In genomic region chr16:33795106-33795505, GRCm38 (mm10) we compare ENCODE assay signal across 24 mouse cellular contexts. TPM values are rescaled to one million over a fixed set of nuclear protein-coding genes. Genes with fewer than 3 reads are reported as not detected.
DNase-seq lines count a peak whose midpoint lies in the region; ATAC-seq lines count a peak whose summit lies in the region.
"Had no signal": no experiment of that assay in that cellular context is flagged by ENCODE, and none has a peak within 500 bp of the region (broad histone marks: within the 10 kb centered on the region; RNA-seq: fewer than 3 reads in every experiment).

No protein-coding gene starts in this region.

- WGBS in kidney, embryonic 15.5 days: 74% methylated on average over 4 of the region's 4 CpGs
- 53% methylated on average over 4 of the region's 4 CpGs for WGBS in intestine, embryonic 15.5 days
- WGBS in hindbrain, embryonic 16.5 days: 86% methylated on average over 4 of the region's 4 CpGs

- peak; percentile 11 to 23 for DNase-seq in kidney, postnatal 4 days
- DNase-seq in right cerebral cortex, adult 18-20 months: no peak
- DNase-seq: adrenal gland, postnatal 14 days; cerebellum, adult 18-20 months; cerebellum, adult 9-11 months; cerebellum, postnatal 36 days; gastrocnemius, postnatal 25 days; heart, adult 11 months; heart, postnatal 4 days had no signal

- H3K4me2 ChIP-seq in kidney, embryonic 15.5 days: no peak overlapping the region
- 0 out of 2 replicates have a peak overlapping the region, but pooled peaks have one; percentile 7 for H3K4me2 ChIP-seq in intestine, embryonic 15.5 days (replicated peaks)
- no peak overlapping the region for H3K4me2 ChIP-seq in hindbrain, embryonic 16.5 days (ENCODE audit: low read length)
- H3K4me2 ChIP-seq: embryonic facial prominence, embryonic 13.5 days; forebrain, embryonic 12.5 days; heart, embryonic 13.5 days; hindbrain, embryonic 13.5 days had no signal

- no peaks in the 10 kb centered on the region for H3K27me3 ChIP-seq in kidney, embryonic 15.5 days
- no peaks in the 10 kb centered on the region for H3K27me3 ChIP-seq in megakaryocyte, embryonic 14.5 days (replicated peaks)
- no peaks in the 10 kb centered on the region for H3K27me3 ChIP-seq in intestine, embryonic 15.5 days (replicated peaks)
- no peaks in the 10 kb centered on the region for H3K27me3 ChIP-seq in hindbrain, embryonic 16.5 days (replicated peaks; ENCODE audit: control insufficient read depth, insufficient read depth, low read length)
- H3K27me3 ChIP-seq: embryonic facial prominence, embryonic 13.5 days; forebrain, embryonic 12.5 days; heart, embryonic 13.5 days; hindbrain, embryonic 13.5 days; Patski had no signal

- ATAC-seq in kidney, embryonic 15.5 days (replicated peaks; ENCODE audit: low FRiP score): no peak
- ATAC-seq in megakaryocyte, adult 5-6 weeks (ENCODE audit: poor library complexity, severe bottlenecking): no peak
- ATAC-seq in intestine, embryonic 15.5 days: no peak
- 0 out of 2 replicates have a peak, but pooled peaks have one; percentile 7 for ATAC-seq in megakaryocyte progenitor cell, adult 5-6 weeks (replicated peaks; ENCODE audit: poor library complexity)
- no peak for ATAC-seq in hindbrain, embryonic 16.5 days
- ATAC-seq: forebrain, embryonic 16.5 days; Patski had no signal

- no peaks in the 10 kb centered on the region for H3K9me3 ChIP-seq in kidney, embryonic 15.5 days (replicated peaks)
- H3K9me3 ChIP-seq in megakaryocyte, embryonic 14.5 days: no peaks in the 10 kb centered on the region
- no peaks in the 10 kb centered on the region for H3K9me3 ChIP-seq in intestine, embryonic 15.5 days
- no peaks in the 10 kb centered on the region for H3K9me3 ChIP-seq in hindbrain, embryonic 16.5 days (ENCODE audit: control insufficient read depth, low read length)
- H3K9me3 ChIP-seq: embryonic facial prominence, embryonic 13.5 days; forebrain, embryonic 12.5 days; heart, embryonic 13.5 days; hindbrain, embryonic 13.5 days had no signal

- H3K4me3 ChIP-seq in kidney, embryonic 15.5 days (replicated peaks): no peak overlapping the region
- H3K4me3 ChIP-seq in megakaryocyte, embryonic 14.5 days (replicated peaks): peak overlapping the region; percentile 91
- H3K4me3 ChIP-seq in intestine, embryonic 15.5 days (replicated peaks): peak overlapping the region; percentile 29
- H3K4me3 ChIP-seq in hindbrain, embryonic 16.5 days (ENCODE audit: low read length): no peak overlapping the region
- H3K4me3 ChIP-seq: embryonic facial prominence, embryonic 13.5 days; forebrain, embryonic 12.5 days; heart, embryonic 13.5 days; hindbrain, embryonic 13.5 days had no signal

- no peaks in the 10 kb centered on the region for H3K4me1 ChIP-seq in kidney, embryonic 15.5 days
- H3K4me1 ChIP-seq in megakaryocyte, embryonic 14.5 days: peaks cover 78% of the 10 kb centered on the region
- 0 out of 2 replicates have a peak, but pooled peaks cover 3% of the 10 kb centered on the region for H3K4me1 ChIP-seq in intestine, embryonic 15.5 days (replicated peaks)
- H3K4me1 ChIP-seq in hindbrain, embryonic 16.5 days (ENCODE audit: control insufficient read depth, insufficient read depth, low read depth, low read length): no peaks in the 10 kb centered on the region
- H3K4me1 ChIP-seq: heart, embryonic 13.5 days; hindbrain, embryonic 13.5 days had no signal

- no peaks in the 10 kb centered on the region for H3K36me3 ChIP-seq in kidney, embryonic 15.5 days
- peaks cover 49% of the 10 kb centered on the region for H3K36me3 ChIP-seq in megakaryocyte, embryonic 14.5 days (replicated peaks; ENCODE audit: low read length)
- H3K36me3 ChIP-seq in intestine, embryonic 15.5 days: no peaks in the 10 kb centered on the region
- H3K36me3 ChIP-seq in hindbrain, embryonic 16.5 days (ENCODE audit: control insufficient read depth, insufficient read depth, low read length): no peaks in the 10 kb centered on the region
- H3K36me3 ChIP-seq: embryonic facial prominence, embryonic 13.5 days; forebrain, embryonic 12.5 days; heart, embryonic 13.5 days; hindbrain, embryonic 13.5 days had no signal

- no peak overlapping the region for H3K9ac ChIP-seq in kidney, embryonic 15.5 days
- H3K9ac ChIP-seq in intestine, embryonic 15.5 days: peak overlapping the region; percentile 26; the same call in 1 of the 2 replicates
- no peak overlapping the region for H3K9ac ChIP-seq in hindbrain, embryonic 16.5 days (ENCODE audit: low read depth, low read length)
- H3K9ac ChIP-seq: embryonic facial prominence, embryonic 13.5 days; forebrain, embryonic 12.5 days; heart, embryonic 13.5 days; hindbrain, embryonic 13.5 days had no signal

- H3K27ac ChIP-seq in kidney, embryonic 15.5 days: no peak overlapping the region
- peak overlapping the region; percentile 49 for H3K27ac ChIP-seq in intestine, embryonic 15.5 days
- H3K27ac ChIP-seq in hindbrain, embryonic 16.5 days (ENCODE audit: low read depth, low read length): no peak overlapping the region
- H3K27ac ChIP-seq: embryonic facial prominence, embryonic 13.5 days; forebrain, embryonic 12.5 days; heart, embryonic 13.5 days; hindbrain, embryonic 13.5 days had no signal

RNA-seq across cellular contexts. Expression of gene Muc13, which starts 1.3 kb away (rescaled TPM):
- 0.19 and 1.4 TPM in 2 replicates for polyA plus RNA-seq in kidney, embryonic 15.5 days (2015; fragmentation: Nextera tagmentation; extraction: Ambion mirVana)
- polyA plus RNA-seq in megakaryocyte, embryonic 14.5 days (2012; ENCODE audit: insufficient read depth, low replicate concordance): 11.6 and 21.1 TPM in 2 replicates
- total RNA-seq in megakaryocyte, adult 5-6 weeks (2015): 1.2 and 2.1 TPM in 2 replicates
- total RNA-seq in megakaryocyte, adult 5-6 weeks (2017): 0.81 and 1.8 TPM in 2 replicates
- polyA plus RNA-seq in intestine, embryonic 15.5 days (2015; fragmentation: Nextera tagmentation; extraction: Ambion mirVana): 209 and 261 TPM in 2 replicates
- total RNA-seq in megakaryocyte progenitor cell, adult 5-6 weeks (2015): 52.3 and 76.8 TPM in 2 replicates
- total RNA-seq in megakaryocyte progenitor cell, adult 5-6 weeks (2017): 41.4 and 61.6 TPM in 2 replicates
- polyA plus RNA-seq in hindbrain, embryonic 16.5 days (2015; fragmentation: Nextera tagmentation; extraction: Ambion mirVana): not detected in 2 replicates
- total RNA-seq: adrenal gland, adult 18-20 months; gastrocnemius, adult 18-20 months; gastrocnemius, postnatal 25 days had no signal
- polyA plus RNA-seq: heart, postnatal 0 days; hindbrain, embryonic 13.5 days; Patski had no signal

RNA-seq across cellular contexts. Expression of gene Itgb5, which starts 34.4 kb away (rescaled TPM):
- polyA plus RNA-seq in kidney, embryonic 15.5 days (2015; fragmentation: Nextera tagmentation; extraction: Ambion mirVana): 44.4 and 46.9 TPM in 2 replicates
- polyA plus RNA-seq in megakaryocyte, embryonic 14.5 days (2012; ENCODE audit: insufficient read depth, low replicate concordance): 6.9 and 13.0 TPM in 2 replicates
- total RNA-seq in megakaryocyte, adult 5-6 weeks (2015): 11.8 and 15.2 TPM in 2 replicates
- total RNA-seq in megakaryocyte, adult 5-6 weeks (2017): 17.2 and 20.8 TPM in 2 replicates
- 35.8 and 36.1 TPM in 2 replicates for polyA plus RNA-seq in intestine, embryonic 15.5 days (2015; fragmentation: Nextera tagmentation; extraction: Ambion mirVana)
- 4.4 and 8.1 TPM in 2 replicates for total RNA-seq in megakaryocyte progenitor cell, adult 5-6 weeks (2015)
- 5.5 and 8.5 TPM in 2 replicates for total RNA-seq in megakaryocyte progenitor cell, adult 5-6 weeks (2017)
- 4.9 and 7.8 TPM in 2 replicates for polyA plus RNA-seq in hindbrain, embryonic 16.5 days (2015; fragmentation: Nextera tagmentation; extraction: Ambion mirVana)

Comparison
In these comparisons a context has a peak if more than half of its experiments do, and no peak if none do; other contexts are left out.
1. H3K4me3 ChIP-seq: peak in megakaryocyte, embryonic 14.5 days (single experiment) and intestine, embryonic 15.5 days (single experiment); none in kidney, embryonic 15.5 days (single experiment) and hindbrain, embryonic 16.5 days (single experiment).